Mouse (Mus musculus): ENCODE measurements around the gene Vmn2r115. TPM values are rescaled to one million over a fixed set of nuclear protein-coding genes. Genes with fewer than 3 reads are reported as not detected.
"Not testable (repeated sequence)": the region's sequence is repeated elsewhere in the genome, so short reads cannot be mapped to it uniquely, and the experiment has no call there.

Gene Vmn2r115
- not detected in 2 replicates for polyA plus RNA-seq (2015; fragmentation: Nextera tagmentation; extraction: Ambion mirVana)

DNA sequence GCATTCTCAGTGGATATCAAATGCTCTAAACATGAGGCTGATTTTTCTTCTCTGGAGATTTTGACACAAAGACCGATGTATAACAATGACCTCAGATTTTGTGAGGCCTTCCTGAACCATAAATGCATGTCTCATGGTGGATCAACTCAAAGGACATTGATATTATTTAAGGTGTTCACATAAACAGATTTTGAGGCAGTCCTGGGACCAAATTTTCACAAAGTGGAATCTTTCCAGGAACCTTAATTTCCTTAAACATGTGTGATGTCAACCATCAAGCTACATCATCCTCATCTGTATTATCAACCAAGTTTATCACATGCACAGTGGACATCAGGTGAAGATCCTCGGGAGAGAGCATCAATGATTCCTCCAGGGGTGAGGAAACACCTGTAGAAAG lies at the start of gene Vmn2r115:
Gene Vmn2r115 (plus strand): TSS at position 301 of the 400 bp plus-strand sequence.
- not testable (repeated sequence) for H3K9me3 ChIP-seq (ENCODE audit: control insufficient read depth, low read length); H3K27ac ChIP-seq (ENCODE audit: low read length); H3K36me3 ChIP-seq (ENCODE audit: control insufficient read depth, insufficient read depth, low read length); H3K9ac ChIP-seq (ENCODE audit: low read depth, low read length); H3K4me1 ChIP-seq (ENCODE audit: control insufficient read depth, insufficient read depth, low read length); H3K27me3 ChIP-seq (replicated peaks; ENCODE audit: control insufficient read depth, insufficient read depth, low read length); H3K4me2 ChIP-seq (ENCODE audit: low read depth, low read length); ATAC-seq; H3K4me3 ChIP-seq (ENCODE audit: low read length)
- 69% methylated on average over 2 of the region's 2 CpGs for WGBS

DNA sequence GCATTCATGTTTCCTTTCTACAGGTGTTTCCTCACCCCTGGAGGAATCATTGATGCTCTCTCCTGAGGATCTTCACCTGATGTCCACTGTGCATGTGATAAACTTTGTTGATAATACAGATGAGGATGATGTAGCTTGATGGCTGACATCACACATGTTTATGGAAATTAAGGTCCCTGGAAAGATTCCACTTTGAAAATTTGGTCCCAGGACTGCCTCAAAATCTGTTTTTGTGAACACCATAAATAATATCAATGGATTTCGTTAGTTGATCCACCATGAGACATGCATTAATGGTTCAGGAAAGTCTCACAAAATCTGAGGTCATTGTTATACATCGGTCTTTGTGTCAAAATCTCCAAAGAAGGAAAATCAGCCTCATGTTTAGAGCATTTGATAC lies 31.1 kb upstream of the Vmn2r115 start, which contains the start of gene Vmn2r114:
Gene Vmn2r114 (minus strand): TSS at position 101 of the 400 bp plus-strand sequence.
- not testable (repeated sequence) for H3K4me1 ChIP-seq (ENCODE audit: control insufficient read depth, insufficient read depth, low read length); H3K27ac ChIP-seq (ENCODE audit: low read length); H3K4me2 ChIP-seq (ENCODE audit: low read depth, low read length); H3K4me3 ChIP-seq (ENCODE audit: low read length); H3K9me3 ChIP-seq (ENCODE audit: control insufficient read depth, low read length); H3K9ac ChIP-seq (ENCODE audit: low read depth, low read length); ATAC-seq; H3K27me3 ChIP-seq (replicated peaks; ENCODE audit: control insufficient read depth, insufficient read depth, low read length); H3K36me3 ChIP-seq (ENCODE audit: control insufficient read depth, insufficient read depth, low read length)
- WGBS = 66% methylated on average over 2 of the region's 2 CpGs

DNA sequence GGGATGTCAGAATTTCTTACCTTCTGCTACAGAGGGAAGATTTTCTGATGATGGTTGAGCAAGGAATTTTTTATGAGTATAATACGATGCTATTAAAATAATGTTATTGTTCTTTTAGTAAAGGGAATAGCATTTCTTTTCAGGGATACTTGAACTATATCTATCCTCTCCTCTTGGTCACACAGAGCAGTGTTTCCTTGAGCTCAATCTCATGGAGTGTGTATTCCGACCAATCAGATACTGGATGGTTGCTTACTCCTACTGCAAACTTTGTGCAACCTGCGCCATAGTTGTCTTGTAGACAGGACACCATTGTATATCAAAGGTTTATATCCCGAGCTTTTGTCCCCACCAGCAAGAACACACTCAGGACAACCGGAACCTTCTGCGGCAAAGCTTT lies 12.9 kb upstream of the Vmn2r115 start:
- WGBS = 76% methylated on average over 6 of the region's 6 CpGs
- Histone ChIP-seq H3K27ac (ENCODE audit: low read length) (no peak overlapping the region), H3K4me3 (ENCODE audit: low read length) (no peak overlapping the region), H3K4me1 (ENCODE audit: control insufficient read depth, insufficient read depth, low read length) (no peaks in the 10 kb centered on the region), H3K9me3 (ENCODE audit: control insufficient read depth, low read length) (peaks cover 7% of the 10 kb centered on the region; the same call in 1 of the 2 replicates), H3K27me3 (replicated peaks; ENCODE audit: control insufficient read depth, insufficient read depth, low read length) (no peaks in the 10 kb centered on the region), H3K36me3 (ENCODE audit: control insufficient read depth, insufficient read depth, low read length) (no peaks in the 10 kb centered on the region), H3K9ac (ENCODE audit: low read depth, low read length) (no peak overlapping the region), H3K4me2 (ENCODE audit: low read depth, low read length) (no peak overlapping the region)
- ATAC-seq = no peak

DNA sequence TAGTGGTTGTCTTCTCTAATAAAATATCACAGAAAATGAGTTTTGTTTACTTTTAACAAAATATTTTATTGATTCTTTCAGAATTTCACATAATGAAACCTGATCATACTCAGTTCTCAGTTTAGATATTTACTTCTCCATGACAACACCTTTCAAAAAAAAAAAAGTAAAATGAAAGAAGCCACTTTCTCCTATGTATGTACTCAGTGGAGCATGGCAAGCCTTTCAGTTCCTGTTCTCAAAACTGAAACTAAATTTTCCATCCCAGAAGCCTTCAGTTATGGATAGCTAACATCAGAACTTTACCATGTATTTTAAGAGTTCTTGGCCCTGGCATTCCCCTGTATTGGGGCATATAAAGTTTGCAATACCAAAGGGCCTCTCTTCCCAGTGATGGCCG lies 8.1 kb downstream of the Vmn2r115 start:
- Histone ChIP-seq H3K36me3 (ENCODE audit: control insufficient read depth, insufficient read depth, low read length) (no peaks in the 10 kb centered on the region), H3K4me2 (ENCODE audit: low read depth, low read length) (no peak overlapping the region), H3K27ac (ENCODE audit: low read length) (no peak overlapping the region), H3K27me3 (replicated peaks; ENCODE audit: control insufficient read depth, insufficient read depth, low read length) (no peaks in the 10 kb centered on the region), H3K4me3 (ENCODE audit: low read length) (no peak overlapping the region), H3K9ac (ENCODE audit: low read depth, low read length) (no peak overlapping the region), H3K9me3 (ENCODE audit: control insufficient read depth, low read length) (no peaks in the 10 kb centered on the region), H3K4me1 (ENCODE audit: control insufficient read depth, insufficient read depth, low read length) (no peaks in the 10 kb centered on the region)
- WGBS = 77% methylated on average over 1 of the region's 1 CpGs
- no peak for ATAC-seq

DNA sequence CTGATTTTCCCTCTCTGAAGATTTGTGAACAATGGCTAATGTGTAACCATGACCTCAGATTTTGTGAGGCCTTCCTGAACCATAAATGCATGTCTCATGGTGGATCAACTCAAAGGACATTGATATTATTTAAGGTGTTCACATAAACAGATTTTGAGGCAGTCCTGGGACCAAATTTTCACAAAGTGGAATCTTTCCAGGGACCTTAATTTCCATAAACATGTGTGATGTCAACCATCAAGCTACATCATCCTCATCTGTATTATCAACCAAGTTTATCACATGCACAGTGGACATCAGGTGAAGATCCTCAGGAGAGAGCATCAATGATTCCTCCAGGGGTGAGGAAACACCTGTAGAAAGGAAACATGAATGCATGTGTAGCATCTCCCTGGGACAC lies 40.8 kb downstream of the Vmn2r115 start, which contains the start of gene Vmn2r116:
Gene Vmn2r116 (plus strand): TSS at position 301 of the 400 bp plus-strand sequence.
- not testable (repeated sequence) for H3K4me1 ChIP-seq (ENCODE audit: control insufficient read depth, insufficient read depth, low read length); H3K27ac ChIP-seq (ENCODE audit: low read length); H3K27me3 ChIP-seq (replicated peaks; ENCODE audit: control insufficient read depth, insufficient read depth, low read length); H3K36me3 ChIP-seq (ENCODE audit: control insufficient read depth, insufficient read depth, low read length); ATAC-seq; H3K9me3 ChIP-seq (ENCODE audit: control insufficient read depth, low read length); H3K4me2 ChIP-seq (ENCODE audit: low read depth, low read length); H3K9ac ChIP-seq (ENCODE audit: low read depth, low read length); H3K4me3 ChIP-seq (ENCODE audit: low read length)

Other genes starting within 250 kb of the Vmn2r115 start
- 5.7 and 6.7 TPM in 2 replicates for gene Zfp40, start 150.5 kb upstream of the Vmn2r115 start, polyA plus RNA-seq (2015; fragmentation: Nextera tagmentation; extraction: Ambion mirVana)
- gene Vmn2r114, start 31.2 kb upstream of the Vmn2r115 start, polyA plus RNA-seq (2015; fragmentation: Nextera tagmentation; extraction: Ambion mirVana) = not detected in 2 replicates
- not detected in 2 replicates for gene Vmn2r116, start 40.9 kb downstream of the Vmn2r115 start, polyA plus RNA-seq (2015; fragmentation: Nextera tagmentation; extraction: Ambion mirVana)
- not detected in 2 replicates for gene Vmn2r117, start 136.0 kb downstream of the Vmn2r115 start, polyA plus RNA-seq (2015; fragmentation: Nextera tagmentation; extraction: Ambion mirVana)
- gene Zfp213, start 220.5 kb downstream of the Vmn2r115 start, polyA plus RNA-seq (2015; fragmentation: Nextera tagmentation; extraction: Ambion mirVana) = 16.0 and 16.8 TPM in 2 replicates